Mouse (Mus musculus) lung, postnatal 36 days (tissue): ENCODE measurements around the gene Bcl2l13.

Experiments used
- DNase-seq: peaks from one replicate; pipeline ENCODE4 v3.0.0; 2022; ENCODE audit warnings: mixed read lengths

Gene Bcl2l13

GRCm38 (mm10) chr6:120930450-120931306 lies 94.7 kb downstream of the Bcl2l13 start:
- DNase-seq, result no peak

- no peak for DNase-seq
Observed at GRCm38 (mm10) chr6:120932597-120932996, 96.6 kb downstream of the Bcl2l13 start.

- DNase-seq, result no peak
Observed at GRCm38 (mm10) chr6:120933670-120934069, 97.7 kb downstream of the Bcl2l13 start.

GRCm38 (mm10) chr6:120934176-120934575 lies 98.2 kb downstream of the Bcl2l13 start:
- no peak for DNase-seq

- DNase-seq, result no peak
Observed at GRCm38 (mm10) chr6:120937104-120937617, 101.1 kb downstream of the Bcl2l13 start.

GRCm38 (mm10) chr6:120937999-120938608 lies 102.1 kb downstream of the Bcl2l13 start:
- no peak for DNase-seq

GRCm38 (mm10) chr6:120938763-120939450 lies 102.9 kb downstream of the Bcl2l13 start:
- DNase-seq, result no peak

GRCm38 (mm10) chr6:120939783-120940182 lies 103.8 kb downstream of the Bcl2l13 start:
- DNase-seq, result no peak

GRCm38 (mm10) chr6:120940446-120941083 lies 104.6 kb downstream of the Bcl2l13 start:
- no peak for DNase-seq

GRCm38 (mm10) chr6:120941084-120941481 lies 105.1 kb downstream of the Bcl2l13 start:
- DNase-seq, result no peak

GRCm38 (mm10) chr6:120941575-120941974 lies 105.6 kb downstream of the Bcl2l13 start:
- DNase-seq, result no peak
